Mouse (Mus musculus): ENCODE results near the gene Mrpl34. TPM values are rescaled to one million over a fixed set of nuclear protein-coding genes. Genes with fewer than 3 reads are reported as not detected.
A peak's percentile ranks its signal among the peaks of the same experiment; 100 is the strongest.

Mrpl34 gene
- polyA plus RNA-seq, 1 experiment from 2014 or later: 186 TPM

- Histone ChIP-seq H3K27ac (ENCODE audit: low read depth, low read length) (no peak overlapping the region), H3K27me3 (ENCODE audit: control insufficient read depth, insufficient read depth, low read length) (no peaks in the 10 kb centered on the region), H3K4me3 (ENCODE audit: low read depth, low read length) (no peak overlapping the region), H3K36me3 (ENCODE audit: control insufficient read depth, insufficient read depth, low read length) (no peaks in the 10 kb centered on the region), H3K9ac (ENCODE audit: low read length) (no peak overlapping the region), H3K4me1 (replicated peaks; ENCODE audit: control insufficient read depth, insufficient read depth, low read length) (no peaks in the 10 kb centered on the region), H3K9me3 (ENCODE audit: control insufficient read depth, low read length) (no peaks in the 10 kb centered on the region), H3K4me2 (ENCODE audit: low read depth, low read length, severe bottlenecking) (no peak overlapping the region)
- no peak for ATAC-seq (replicated peaks; ENCODE audit: low FRiP score)
- no peak for DNase-seq (ENCODE audit: low spot score)
- WGBS: 87% methylated on average over 2 of the region's 2 CpGs
Measured at GRCm38 (mm10) chr8:71452669-71453068, 12.1 kb upstream of the Mrpl34 start.

GRCm38 (mm10) chr8:71454668-71455067, 10.1 kb upstream of the Mrpl34 start:
- H3K27ac ChIP-seq (ENCODE audit: low read depth, low read length): no peak overlapping the region
- no peak for ATAC-seq (replicated peaks; ENCODE audit: low FRiP score)
- peaks cover 5% of the 10 kb centered on the region; the same call in 1 of the 2 replicates for H3K36me3 ChIP-seq (ENCODE audit: control insufficient read depth, insufficient read depth, low read length)
- no peaks in the 10 kb centered on the region for H3K9me3 ChIP-seq (ENCODE audit: control insufficient read depth, low read length)
- no peak overlapping the region for H3K4me3 ChIP-seq (ENCODE audit: low read depth, low read length)
- H3K27me3 ChIP-seq (ENCODE audit: control insufficient read depth, insufficient read depth, low read length): no peaks in the 10 kb centered on the region
- no peak overlapping the region for H3K4me2 ChIP-seq (ENCODE audit: low read depth, low read length, severe bottlenecking)
- DNase-seq (ENCODE audit: low spot score): peak; percentile 20
- WGBS: 79% methylated on average over 8 of the region's 8 CpGs
- H3K9ac ChIP-seq (ENCODE audit: low read length): no peak overlapping the region
- H3K4me1 ChIP-seq (replicated peaks; ENCODE audit: control insufficient read depth, insufficient read depth, low read length): no peaks in the 10 kb centered on the region

- DNase-seq (ENCODE audit: low spot score) (peak; percentile 49), ATAC-seq (replicated peaks; ENCODE audit: low FRiP score) (no peak)
- Histone ChIP-seq H3K9me3 (ENCODE audit: control insufficient read depth, low read length) (no peaks in the 10 kb centered on the region), H3K4me2 (ENCODE audit: low read depth, low read length, severe bottlenecking) (no peak overlapping the region), H3K27me3 (ENCODE audit: control insufficient read depth, insufficient read depth, low read length) (no peaks in the 10 kb centered on the region), H3K9ac (ENCODE audit: low read length) (no peak overlapping the region), H3K4me3 (ENCODE audit: low read depth, low read length) (no peak overlapping the region), H3K4me1 (replicated peaks; ENCODE audit: control insufficient read depth, insufficient read depth, low read length) (no peaks in the 10 kb centered on the region), H3K27ac (ENCODE audit: low read depth, low read length) (no peak overlapping the region), H3K36me3 (ENCODE audit: control insufficient read depth, insufficient read depth, low read length) (peaks cover 5% of the 10 kb centered on the region; the same call in 1 of the 2 replicates)
- WGBS: 46% methylated on average over 22 of the region's 22 CpGs
Measured at GRCm38 (mm10) chr8:71456906-71457305, 7.9 kb upstream of the Mrpl34 start.

GRCm38 (mm10) chr8:71457659-71458270, 7.0 kb upstream of the Mrpl34 start:
- no peaks in the 10 kb centered on the region for H3K27me3 ChIP-seq (ENCODE audit: control insufficient read depth, insufficient read depth, low read length)
- no peak for ATAC-seq (replicated peaks; ENCODE audit: low FRiP score)
- H3K4me3 ChIP-seq (ENCODE audit: low read depth, low read length): no peak overlapping the region
- H3K9ac ChIP-seq (ENCODE audit: low read length): no peak overlapping the region
- no peaks in the 10 kb centered on the region for H3K9me3 ChIP-seq (ENCODE audit: control insufficient read depth, low read length)
- no peak overlapping the region for H3K4me2 ChIP-seq (ENCODE audit: low read depth, low read length, severe bottlenecking)
- 87% methylated on average over 20 of the region's 20 CpGs for WGBS
- H3K27ac ChIP-seq (ENCODE audit: low read depth, low read length): no peak overlapping the region
- DNase-seq (ENCODE audit: low spot score): peak; percentile 35
- H3K4me1 ChIP-seq (replicated peaks; ENCODE audit: control insufficient read depth, insufficient read depth, low read length): peaks cover 2% of the 10 kb centered on the region; the same call in 1 of the 2 replicates
- peaks cover 5% of the 10 kb centered on the region; the same call in 1 of the 2 replicates for H3K36me3 ChIP-seq (ENCODE audit: control insufficient read depth, insufficient read depth, low read length)

GRCm38 (mm10) chr8:71460716-71461115, 4.0 kb upstream of the Mrpl34 start:
- Histone ChIP-seq H3K36me3 (ENCODE audit: control insufficient read depth, insufficient read depth, low read length) (peaks cover 5% of the 10 kb centered on the region; the same call in 1 of the 2 replicates), H3K9me3 (ENCODE audit: control insufficient read depth, low read length) (no peaks in the 10 kb centered on the region), H3K4me1 (replicated peaks; ENCODE audit: control insufficient read depth, insufficient read depth, low read length) (peaks cover 9% of the 10 kb centered on the region; the same call in 1 of the 2 replicates), H3K27ac (ENCODE audit: low read depth, low read length) (no peak overlapping the region), H3K27me3 (ENCODE audit: control insufficient read depth, insufficient read depth, low read length) (no peaks in the 10 kb centered on the region), H3K9ac (ENCODE audit: low read length) (no peak overlapping the region), H3K4me2 (ENCODE audit: low read depth, low read length, severe bottlenecking) (no peak overlapping the region), H3K4me3 (ENCODE audit: low read depth, low read length) (no peak overlapping the region)
- DNase-seq (ENCODE audit: low spot score) (no peak), ATAC-seq (replicated peaks; ENCODE audit: low FRiP score) (no peak)
- 94% methylated on average over 6 of the region's 6 CpGs for WGBS

- Histone ChIP-seq H3K36me3 (ENCODE audit: control insufficient read depth, insufficient read depth, low read length) (peaks cover 5% of the 10 kb centered on the region; the same call in 1 of the 2 replicates), H3K4me3 (ENCODE audit: low read depth, low read length) (no peak overlapping the region)
Measured at GRCm38 (mm10) chr8:71461152-71461840, 3.5 kb upstream of the Mrpl34 start.

GRCm38 (mm10) chr8:71462191-71462590, 2.6 kb upstream of the Mrpl34 start:
- 76% methylated on average over 4 of the region's 4 CpGs for WGBS
- Histone ChIP-seq H3K9ac (ENCODE audit: low read length) (no peak overlapping the region), H3K9me3 (ENCODE audit: control insufficient read depth, low read length) (no peaks in the 10 kb centered on the region), H3K27ac (ENCODE audit: low read depth, low read length) (no peak overlapping the region), H3K4me2 (ENCODE audit: low read depth, low read length, severe bottlenecking) (peak overlapping the region; percentile 60; the same call in 1 of the 2 replicates), H3K27me3 (ENCODE audit: control insufficient read depth, insufficient read depth, low read length) (no peaks in the 10 kb centered on the region), H3K4me1 (replicated peaks; ENCODE audit: control insufficient read depth, insufficient read depth, low read length) (peaks cover 11% of the 10 kb centered on the region; the same call in 1 of the 2 replicates), H3K4me3 (ENCODE audit: low read depth, low read length) (peak overlapping the region; percentile 86; the same call in 1 of the 2 replicates), H3K36me3 (ENCODE audit: control insufficient read depth, insufficient read depth, low read length) (peaks cover 5% of the 10 kb centered on the region; the same call in 1 of the 2 replicates)
- DNase-seq (ENCODE audit: low spot score) (no peak), ATAC-seq (replicated peaks; ENCODE audit: low FRiP score) (no peak)

More at GRCm38 (mm10) chr8:71461152-71461840, 3.5 kb upstream of the Mrpl34 start:
- DNase-seq (ENCODE audit: low spot score) (no peak), ATAC-seq (replicated peaks; ENCODE audit: low FRiP score) (no peak)
- Histone ChIP-seq H3K4me1 (replicated peaks; ENCODE audit: control insufficient read depth, insufficient read depth, low read length) (peaks cover 11% of the 10 kb centered on the region; the same call in 1 of the 2 replicates), H3K9ac (ENCODE audit: low read length) (no peak overlapping the region), H3K27me3 (ENCODE audit: control insufficient read depth, insufficient read depth, low read length) (no peaks in the 10 kb centered on the region), H3K27ac (ENCODE audit: low read depth, low read length) (no peak overlapping the region), H3K4me2 (ENCODE audit: low read depth, low read length, severe bottlenecking) (no peak overlapping the region), H3K9me3 (ENCODE audit: control insufficient read depth, low read length) (no peaks in the 10 kb centered on the region)
- WGBS: 78% methylated on average over 47 of the region's 47 CpGs

- H3K27ac ChIP-seq (ENCODE audit: low read depth, low read length): no peak overlapping the region
- peaks cover 11% of the 10 kb centered on the region; the same call in 1 of the 2 replicates for H3K4me1 ChIP-seq (replicated peaks; ENCODE audit: control insufficient read depth, insufficient read depth, low read length)
- peak overlapping the region; percentile 86 for H3K4me3 ChIP-seq (ENCODE audit: low read depth, low read length)
- WGBS: 7% methylated on average over 16 of the region's 16 CpGs
- peak overlapping the region; percentile 90 for H3K9ac ChIP-seq (ENCODE audit: low read length)
- no peaks in the 10 kb centered on the region for H3K27me3 ChIP-seq (ENCODE audit: control insufficient read depth, insufficient read depth, low read length)
- peak; percentile 75 for DNase-seq (ENCODE audit: low spot score)
- no peaks in the 10 kb centered on the region for H3K9me3 ChIP-seq (ENCODE audit: control insufficient read depth, low read length)
- H3K36me3 ChIP-seq (ENCODE audit: control insufficient read depth, insufficient read depth, low read length): peaks cover 5% of the 10 kb centered on the region; the same call in 1 of the 2 replicates
- peak overlapping the region; percentile 60 for H3K4me2 ChIP-seq (ENCODE audit: low read depth, low read length, severe bottlenecking)
- 0 out of 2 replicates have a peak, but pooled peaks have one; percentile 1 for ATAC-seq (replicated peaks; ENCODE audit: low FRiP score)
Measured at GRCm38 (mm10) chr8:71462786-71463185, 2.0 kb upstream of the Mrpl34 start.
